Mouse (Mus musculus): ENCODE measurements around the gene Xrn1.
"Not testable (repeated sequence)": the region's sequence is repeated elsewhere in the genome, so short reads cannot be mapped to it uniquely, and the experiment has no call there.

Gene Xrn1

DNA sequence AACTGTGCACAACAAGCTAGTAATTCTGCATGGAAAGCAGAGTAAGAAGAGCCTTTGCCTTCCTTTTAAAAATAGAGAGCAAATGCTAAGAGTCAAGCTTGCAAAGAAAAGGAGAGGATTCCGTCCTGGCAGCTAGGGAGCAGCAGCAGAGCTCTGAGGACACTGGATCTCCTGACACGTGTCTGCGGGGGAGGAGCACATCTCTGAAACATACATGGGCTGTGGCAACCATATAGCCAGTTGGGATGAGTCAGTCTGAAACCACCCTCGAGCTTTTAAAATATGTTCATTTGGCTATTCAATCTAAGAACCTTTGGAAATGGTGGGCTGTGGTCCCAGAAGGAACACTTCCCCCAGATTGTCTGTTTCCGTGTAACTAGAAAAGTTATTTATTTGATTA is 100.3 kb downstream of the Xrn1 start:
- no peak for DNase-seq

DNA sequence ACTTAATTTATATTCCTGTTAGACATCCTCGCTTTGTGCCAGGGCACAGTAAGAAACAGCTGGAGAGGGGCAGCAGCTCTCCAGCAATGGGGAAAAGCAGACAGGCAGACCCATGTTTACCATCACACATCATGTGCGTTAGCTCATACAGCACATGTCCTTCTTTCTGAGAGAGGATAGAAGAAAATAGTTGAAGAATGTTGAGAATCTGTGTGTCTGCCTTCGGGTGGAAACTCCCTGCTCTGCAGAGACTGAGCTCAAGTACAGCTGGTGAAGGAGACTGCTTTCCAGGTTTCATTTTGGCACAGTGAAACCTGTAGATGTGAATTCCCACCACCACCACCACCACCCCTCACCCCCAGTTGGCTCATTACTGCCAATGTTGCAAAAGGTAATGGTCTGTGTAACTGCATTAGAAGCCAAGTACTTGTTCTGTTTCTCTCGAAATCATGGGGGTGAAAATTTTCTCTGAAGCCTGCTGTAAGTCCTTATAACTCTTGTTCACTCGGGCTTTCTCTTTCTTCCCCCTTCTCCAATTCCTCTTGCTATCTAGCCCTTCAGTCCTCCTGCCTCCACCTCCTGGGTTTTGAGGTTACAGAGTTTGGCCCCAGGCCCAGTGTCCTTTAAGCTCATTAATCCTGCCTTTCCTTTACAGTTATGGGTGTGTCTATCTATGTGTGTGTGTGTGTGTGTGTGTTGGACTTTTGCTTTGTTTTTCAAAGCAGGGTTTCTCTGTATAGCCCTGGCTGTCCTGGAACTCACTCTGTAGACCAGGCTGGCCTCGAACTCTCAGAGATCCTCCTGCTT is 102.1 kb downstream of the Xrn1 start:
- no peak for DNase-seq

DNA sequence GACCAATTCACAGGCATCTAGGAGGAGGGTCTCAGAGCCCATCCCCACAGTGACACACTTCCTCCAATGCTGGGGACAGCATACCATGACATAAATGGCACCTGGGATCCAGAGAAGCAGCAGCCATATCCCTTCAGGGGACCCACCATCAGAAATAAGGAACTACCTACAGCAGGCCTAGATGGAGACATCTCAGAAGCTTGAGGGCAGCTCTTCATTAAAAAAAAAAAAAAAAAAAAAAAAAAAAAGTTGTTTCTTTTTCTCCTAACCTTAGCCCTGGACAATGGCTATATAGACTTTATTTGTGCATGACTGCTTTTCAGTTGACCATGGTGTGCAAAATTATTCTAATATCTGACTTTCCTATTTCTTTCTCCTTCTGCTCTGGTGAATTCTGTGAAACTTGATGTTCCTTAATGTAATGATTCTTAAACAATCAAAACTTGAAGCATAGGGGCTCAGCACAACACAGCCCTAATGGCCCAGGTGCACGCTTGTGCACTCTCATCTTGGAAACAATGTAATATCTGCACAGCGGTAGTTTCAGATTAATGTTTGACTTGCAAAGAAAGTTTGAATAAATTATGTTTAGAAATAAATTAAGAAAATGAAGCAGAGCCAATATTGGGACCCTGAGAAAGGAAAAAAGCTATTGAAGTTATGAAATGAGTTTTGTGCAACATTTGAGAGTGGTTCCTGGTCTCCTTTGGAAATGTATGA is 108.7 kb downstream of the Xrn1 start:
- no peak for DNase-seq

DNA sequence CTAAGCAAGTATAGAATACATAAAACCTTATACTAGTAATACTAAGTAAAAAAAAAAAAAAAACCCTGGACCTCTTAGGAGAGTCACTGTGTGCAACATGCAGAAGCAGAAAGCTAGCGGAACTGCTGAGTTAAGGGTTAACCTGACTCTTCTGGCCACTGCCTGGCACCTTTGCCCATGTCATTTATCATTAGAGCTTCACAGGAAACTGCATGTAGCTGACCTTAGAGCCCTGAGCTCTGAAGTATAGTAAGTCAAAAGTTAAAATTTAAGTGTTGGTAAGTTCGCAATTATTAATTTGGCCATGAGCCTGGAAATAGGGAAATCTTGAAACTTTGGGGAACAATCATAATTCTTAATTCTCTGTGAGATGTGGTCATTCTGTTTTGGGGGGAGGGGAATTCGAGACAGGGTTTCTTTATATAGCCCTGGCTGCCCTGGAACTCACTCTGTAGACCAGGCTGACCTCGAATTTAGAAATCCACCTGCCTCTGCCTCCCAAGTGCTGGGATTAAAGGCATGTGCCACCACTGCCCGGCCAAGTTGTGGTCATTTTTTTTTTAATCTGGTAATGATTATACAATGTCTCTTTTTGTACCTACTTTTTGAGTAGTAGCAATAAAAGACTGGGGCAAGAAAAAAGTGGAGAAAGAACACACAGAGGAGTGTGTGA is 109.4 kb downstream of the Xrn1 start:
- DNase-seq: no peak

DNA sequence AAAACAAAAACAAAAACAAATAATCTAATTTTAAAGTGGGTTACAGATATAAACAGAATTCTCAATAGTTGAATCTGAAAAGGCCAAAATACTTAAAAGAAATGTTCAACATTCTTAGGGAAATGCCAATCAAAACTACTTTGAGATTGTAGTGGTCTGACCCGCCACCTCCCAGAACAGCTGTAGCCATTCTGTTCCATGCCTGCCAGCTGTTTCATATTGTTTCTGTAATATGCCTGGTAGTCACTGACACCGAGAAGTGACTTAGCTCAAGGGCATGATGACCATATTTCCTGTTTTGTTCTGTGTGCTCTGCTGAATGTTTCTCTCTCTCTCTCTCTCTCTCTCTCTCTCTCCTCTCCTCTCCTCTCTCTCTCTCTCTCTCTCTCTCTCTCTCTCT is 112.9 kb downstream of the Xrn1 start:
- DNase-seq: no peak

DNA sequence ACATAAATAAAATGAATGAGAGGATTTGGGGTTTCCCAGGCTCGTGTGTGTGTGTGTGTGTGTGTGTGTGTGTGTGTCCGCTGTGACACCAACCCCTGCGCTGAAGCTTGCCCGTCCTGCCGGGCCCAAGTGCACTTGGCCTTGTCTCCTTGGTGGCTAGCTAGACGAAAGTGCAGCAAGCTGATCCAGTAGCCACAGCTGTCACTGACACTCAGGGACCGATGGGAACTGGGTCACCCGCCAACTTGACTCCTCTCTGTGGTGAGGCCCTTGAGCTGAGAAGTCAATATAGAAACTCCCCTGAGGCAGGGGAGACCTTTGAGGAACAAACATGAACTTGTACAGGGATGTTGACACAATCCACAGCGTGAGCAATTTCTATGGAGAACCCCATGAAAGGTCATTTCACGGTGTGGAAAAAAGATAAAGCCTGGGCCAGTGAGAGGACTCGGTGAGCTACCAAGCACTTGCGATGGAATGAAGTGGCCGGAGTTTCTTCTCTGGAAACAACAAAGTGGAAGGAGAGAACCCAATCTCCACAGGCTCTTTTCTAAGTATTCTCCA is 124.3 kb downstream of the Xrn1 start:
- DNase-seq: no peak

DNA sequence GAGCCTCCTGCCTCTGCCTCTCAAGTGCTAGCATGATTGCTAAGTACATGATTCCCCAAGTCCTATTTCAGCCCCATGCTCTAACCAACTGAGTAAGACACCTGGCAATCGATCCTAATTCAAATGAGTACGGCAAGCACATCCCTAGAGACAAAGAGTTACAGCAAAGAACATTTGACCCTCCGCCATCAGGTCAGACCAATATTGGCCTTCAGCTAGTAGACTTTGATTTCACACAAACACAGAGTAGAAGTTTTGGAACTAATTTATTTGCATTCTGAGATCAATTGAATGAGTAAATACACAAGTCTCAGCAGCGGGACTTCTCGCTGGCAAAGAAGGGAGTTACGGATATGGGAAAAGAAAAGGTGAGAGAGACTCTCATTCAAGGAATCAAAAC is 130.7 kb downstream of the Xrn1 start:
- no peak for DNase-seq

DNA sequence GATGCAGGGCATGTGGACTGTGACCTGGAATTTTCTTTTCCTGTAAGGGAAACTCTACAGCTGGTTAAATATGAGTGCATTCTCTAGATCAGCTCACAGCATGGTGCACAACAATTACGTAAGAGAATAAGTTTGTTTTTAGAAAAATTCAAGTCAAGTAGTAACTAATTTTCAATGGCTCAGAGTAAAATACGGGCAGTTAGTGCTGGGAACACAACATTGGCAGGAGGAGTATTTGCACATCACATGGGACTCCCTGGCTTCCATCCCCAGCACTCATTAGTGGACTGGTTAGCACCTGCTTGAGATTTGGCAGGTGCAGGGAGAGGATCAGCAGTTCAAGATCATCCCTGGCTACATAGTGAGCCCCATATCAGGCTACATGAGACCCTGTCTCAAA is 133.1 kb downstream of the Xrn1 start:
- DNase-seq: no peak

DNA sequence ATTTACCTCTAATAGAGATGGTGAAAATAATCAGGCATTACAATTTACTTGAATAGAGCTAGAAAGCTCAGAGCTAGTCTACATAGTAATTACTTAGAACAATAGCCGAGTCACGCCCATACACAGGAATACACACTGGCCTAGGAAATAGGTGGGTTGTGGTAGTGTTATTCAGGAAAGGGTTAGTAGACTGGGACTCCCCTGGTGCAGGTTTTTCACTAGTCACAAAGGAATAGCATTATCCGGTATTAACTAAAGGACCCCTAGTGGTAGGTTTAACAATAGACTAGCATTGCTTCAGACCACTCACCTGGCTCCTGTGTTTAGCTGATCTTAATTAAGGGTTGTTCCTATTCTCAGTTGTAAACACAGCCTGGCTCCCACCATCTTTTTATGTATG is 133.9 kb downstream of the Xrn1 start:
- DNase-seq: not testable (repeated sequence)

DNA sequence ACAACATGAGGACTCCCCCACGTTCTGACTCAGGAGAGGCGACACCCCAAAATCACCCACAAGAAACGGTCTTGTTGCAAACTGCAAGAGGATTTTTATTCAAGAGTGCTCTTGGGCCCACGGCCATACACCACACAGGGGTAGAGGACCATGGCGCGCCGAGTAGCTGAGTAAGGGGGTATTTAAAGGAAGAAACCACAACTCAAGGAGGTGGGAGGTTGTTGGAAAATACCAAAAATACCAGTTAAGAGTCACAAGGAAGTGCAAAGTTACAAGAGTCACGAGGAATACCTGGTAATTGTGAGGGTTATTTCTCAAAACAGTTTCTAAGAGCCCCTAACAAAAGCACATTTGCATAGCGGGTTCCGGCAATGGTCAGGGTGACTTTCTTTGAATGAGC is 138.1 kb downstream of the Xrn1 start:
- not testable (repeated sequence) for DNase-seq

DNA sequence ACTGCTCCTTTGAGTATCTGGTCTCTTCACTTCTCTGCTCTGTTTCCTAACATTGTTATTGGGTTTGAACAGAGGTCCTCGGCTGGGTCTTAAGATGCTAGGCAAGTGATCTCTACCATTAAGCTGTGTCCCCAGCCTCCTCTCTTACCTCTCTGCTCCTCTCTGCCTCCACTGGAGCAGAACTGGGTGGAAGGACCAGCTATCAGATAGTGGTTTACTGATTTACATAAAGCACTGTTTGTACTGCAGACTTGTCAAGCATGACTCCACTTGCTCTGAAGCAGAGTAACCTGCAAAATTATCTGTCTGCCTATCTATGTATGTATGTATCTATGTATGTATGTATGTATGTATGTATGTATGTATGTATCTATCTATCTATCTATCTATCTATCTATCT is 138.7 kb downstream of the Xrn1 start:
- no peak for DNase-seq

DNA sequence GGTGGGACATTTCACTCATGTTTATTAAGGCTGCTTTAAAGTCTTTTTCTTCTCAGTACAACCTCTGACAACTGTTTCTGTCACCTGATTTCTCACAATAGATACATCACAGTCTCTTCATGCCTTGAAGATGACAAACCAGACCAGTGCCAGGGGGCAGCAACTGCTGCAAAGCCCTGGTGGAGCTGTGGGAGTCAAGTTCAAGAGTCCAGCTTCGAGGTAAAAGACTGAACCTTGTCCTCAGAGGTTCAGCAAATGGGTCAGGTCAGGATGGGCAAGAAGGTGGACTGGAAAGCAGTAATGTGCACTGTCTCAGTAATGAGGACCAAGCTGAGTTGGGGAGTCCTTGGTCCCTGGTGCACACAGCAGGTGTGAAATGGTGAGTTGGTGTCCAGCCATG is 139.8 kb downstream of the Xrn1 start:
- no peak for DNase-seq

DNA sequence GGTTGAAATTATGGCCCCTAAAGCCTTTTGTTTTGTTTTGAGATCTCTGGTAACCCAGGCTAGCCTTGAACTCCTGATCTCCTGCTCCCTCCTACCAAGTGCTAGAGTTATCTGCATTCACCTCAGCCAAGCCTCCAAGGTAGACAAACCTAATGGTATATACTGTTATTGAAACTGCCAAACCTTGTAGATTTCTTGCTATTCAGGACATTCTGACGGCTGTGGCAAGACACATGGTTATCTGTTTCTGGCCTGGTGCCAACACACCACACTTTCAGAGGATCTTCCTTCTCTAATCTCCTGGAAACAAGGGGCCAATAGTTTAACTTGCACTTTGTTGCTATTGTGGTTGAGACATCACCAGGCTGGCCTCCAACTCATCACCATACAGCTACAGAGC is 140.6 kb downstream of the Xrn1 start:
- DNase-seq: no peak

DNA sequence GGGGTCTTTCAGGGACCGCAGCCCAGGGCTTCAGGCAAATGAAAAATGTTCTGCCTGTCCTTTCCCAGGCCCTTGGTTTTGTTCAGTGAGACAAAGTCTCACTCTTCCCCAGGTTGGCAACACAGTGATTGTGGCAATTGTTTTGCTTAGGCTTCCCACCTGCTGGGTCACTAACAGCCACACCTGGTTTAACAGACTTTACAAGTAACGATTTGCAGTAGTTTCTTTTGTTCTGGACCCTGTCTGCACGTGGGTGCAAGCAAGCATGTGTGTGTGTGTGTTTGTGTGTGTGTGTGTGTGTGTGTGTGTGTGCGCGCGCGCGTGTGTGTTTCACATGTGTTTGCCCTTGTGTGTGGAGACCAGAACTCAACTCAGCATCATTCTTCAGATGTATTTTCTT is 148.3 kb downstream of the Xrn1 start:
- DNase-seq: no peak

All from liver (tissue).